Mouse (Mus musculus) olfactory bulb, adult 2 months (tissue): ENCODE measurements around the gene Gm4787. TPM values are rescaled to one million over a fixed set of nuclear protein-coding genes. Genes with fewer than 3 reads are reported as not detected.

Experiments
- H3K27ac ChIP-seq: fragments of 200-500 bp; 2 replicates; pipeline ENCODE4 v1.5.1; 2012; ENCODE audit warnings: low read depth, low read length; ENCODE audit not compliant: insufficient read depth
- H3K4me1 ChIP-seq: fragments of 200-500 bp; 2 replicates; pipeline ENCODE4 v1.6.1; 2012; ENCODE audit warnings: low read length; ENCODE audit not compliant: control insufficient read depth, insufficient read depth
- H3K4me3 ChIP-seq: fragments of 200-500 bp; 2 replicates; pipeline ENCODE4 v1.5.1; 2012; ENCODE audit warnings: mild to moderate bottlenecking, low read depth, low read length, moderate library complexity; ENCODE audit not compliant: insufficient read depth
- CTCF ChIP-seq: fragments of 200-500 bp; IDR thresholded peaks from 2 replicates; pipeline ENCODE4 v1.5.1; 2012; ENCODE audit warnings: low read depth, mild to moderate bottlenecking, low read length, moderate library complexity; ENCODE audit not compliant: insufficient read depth
- POLR2A ChIP-seq: fragments of 200-500 bp; IDR thresholded peaks from 2 replicates; pipeline ENCODE4 v1.6.1; 2012; ENCODE audit warnings: mild to moderate bottlenecking, low read depth, low read length, moderate library complexity; ENCODE audit not compliant: insufficient read depth
- WGBS: fragments of 180-500 bp; shearing (Covaris S2); methylation state at CpG from one replicate; pipeline ENCODE4 v1.1.7; 2018; 5-methylcytosine and 5-hydroxymethylcytosine counted together
- polyA plus RNA-seq: library from polyadenylated mRNA; stranded (reverse); fragments of >200 nt; gene quantifications from 2 replicates; pipeline ENCODE4 v1.2.4, GENCODE M21; 2012; ENCODE audit warnings: low replicate concordance; ENCODE audit not compliant: missing spikeins, insufficient read depth, insufficient read length

The Gm4787 gene
- polyA plus RNA-seq, 1 experiment = not detected

DNA sequence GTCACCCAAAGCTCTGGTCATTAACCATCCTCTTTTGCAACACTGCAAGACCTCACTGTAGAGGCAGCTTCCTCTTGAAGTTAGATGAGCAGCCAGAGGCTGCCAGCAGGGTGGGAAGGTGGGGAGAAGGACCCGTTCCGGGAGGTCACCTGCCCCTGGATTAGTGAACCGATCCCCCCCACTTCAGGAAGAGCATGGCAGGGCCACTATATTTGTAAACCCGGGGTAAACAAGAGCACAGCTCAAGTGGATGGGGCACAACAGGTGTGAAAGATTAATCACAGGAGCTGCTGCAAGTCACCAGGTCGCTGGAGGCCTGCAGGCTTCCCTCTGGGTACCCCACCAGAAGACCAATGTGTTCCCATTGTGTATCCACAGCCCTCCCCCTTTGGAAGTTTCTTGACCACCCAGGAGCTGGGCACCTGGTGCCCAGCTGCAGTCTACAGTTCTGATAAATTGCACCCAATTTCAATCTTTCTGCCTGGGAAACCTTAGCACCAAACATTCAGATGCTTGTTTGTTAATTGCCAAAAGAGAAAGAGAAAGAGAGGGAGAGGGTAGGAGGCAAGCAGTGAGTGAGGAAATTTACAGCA, 48.1 kb downstream of the Gm4787 start:
- Histone ChIP-seq H3K4me1 (peaks cover 9% of the 10 kb centered on the region), H3K4me3 (peak overlapping the region; percentile 18), H3K27ac (0 out of 2 replicates have a peak overlapping the region, but pooled peaks have one; percentile 63)
- TF ChIP-seq POLR2A = no peak
- no peak for TF ChIP-seq CTCF
- 43% methylated on average over 5 of the region's 5 CpGs for WGBS

Other genes starting within 250 kb of the Gm4787 start
- not detected in 2 replicates for gene Slc8a3, start 46.3 kb downstream of the Gm4787 start, polyA plus RNA-seq
- gene Adam4, start 42.5 kb upstream of the Gm4787 start, polyA plus RNA-seq = not detected in 2 replicates
- not detected in 2 replicates for gene Cox16, start 105.7 kb upstream of the Gm4787 start, polyA plus RNA-seq
- gene Gm20498, start 153.4 kb upstream of the Gm4787 start, polyA plus RNA-seq = not detected in 2 replicates
- not detected in 2 replicates for gene Synj2bp, start 153.4 kb upstream of the Gm4787 start, polyA plus RNA-seq
- gene Adam21, start 189.0 kb upstream of the Gm4787 start, polyA plus RNA-seq = not detected in 2 replicates
- not detected in 2 replicates for gene Med6, start 215.5 kb upstream of the Gm4787 start, polyA plus RNA-seq